Comparison of ENCODE assay signal across 38 mouse cellular contexts in the genomic region with DNA sequence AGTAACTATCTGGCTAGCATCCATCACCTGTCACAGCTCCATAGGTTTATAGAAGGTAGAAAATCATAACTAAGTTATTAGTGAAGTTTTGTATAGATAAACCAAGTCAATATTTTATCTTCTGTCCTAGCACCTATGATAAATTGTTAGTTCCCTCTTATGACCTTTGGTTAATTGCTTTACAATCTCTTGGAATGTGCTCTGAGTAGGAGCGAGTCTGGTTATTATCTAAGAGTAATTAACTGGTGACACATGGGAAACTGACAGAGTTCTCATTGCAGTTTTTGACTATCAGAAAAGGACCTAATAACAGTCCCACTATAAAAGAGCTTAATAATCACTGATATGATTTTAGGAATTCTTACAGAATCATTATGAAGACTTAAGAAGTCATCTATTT. TPM values are rescaled to one million over a fixed set of nuclear protein-coding genes. Genes with fewer than 3 reads are reported as not detected.
"Had no signal": no experiment of that assay in that cellular context is flagged by ENCODE, and none has a peak within 500 bp of the region (broad histone marks: within the 10 kb centered on the region; RNA-seq: fewer than 3 reads in every experiment).

No protein-coding gene starts in this region.

- H3K4me3 ChIP-seq: limb, embryonic 10.5 days; limb, embryonic 12.5 days; limb, embryonic 13.5 days; limb, embryonic 15.5 days; liver, embryonic 12.5 days; liver, embryonic 13.5 days; liver, embryonic 15.5 days; lung, embryonic 15.5 days; megakaryocyte, embryonic 14.5 days; midbrain, embryonic 10.5 days; midbrain, embryonic 12.5 days; midbrain, embryonic 13.5 days; midbrain, embryonic 15.5 days; myocyte; neural tube, embryonic 12.5 days had no signal

- H3K9ac ChIP-seq: limb, embryonic 12.5 days; limb, embryonic 13.5 days; limb, embryonic 15.5 days; liver, embryonic 12.5 days; liver, embryonic 13.5 days; liver, embryonic 14.5 days; liver, embryonic 15.5 days; liver, postnatal 0 days; lung, embryonic 14.5 days; lung, embryonic 15.5 days; midbrain, embryonic 12.5 days; midbrain, embryonic 13.5 days; midbrain, embryonic 15.5 days; neural tube, embryonic 12.5 days had no signal

- H3K27ac ChIP-seq: limb, embryonic 10.5 days; limb, embryonic 12.5 days; limb, embryonic 13.5 days; limb, embryonic 15.5 days; liver, embryonic 12.5 days; liver, embryonic 13.5 days; liver, embryonic 14.5 days; liver, embryonic 15.5 days; lung, embryonic 15.5 days; macrophage; midbrain, embryonic 10.5 days; midbrain, embryonic 12.5 days; midbrain, embryonic 13.5 days; midbrain, embryonic 15.5 days; neural tube, embryonic 12.5 days had no signal

- H3K36me3 ChIP-seq: limb, embryonic 10.5 days; limb, embryonic 12.5 days; limb, embryonic 13.5 days; limb, embryonic 15.5 days; liver, embryonic 12.5 days; liver, embryonic 13.5 days; liver, embryonic 15.5 days; lung, embryonic 15.5 days; midbrain, embryonic 10.5 days; midbrain, embryonic 12.5 days; midbrain, embryonic 13.5 days; midbrain, embryonic 15.5 days; neural tube, embryonic 12.5 days had no signal

- ATAC-seq: liver, embryonic 12.5 days; liver, postnatal 0 days; lung, postnatal 0 days; midbrain, embryonic 13.5 days; midbrain, embryonic 15.5 days; midbrain, embryonic 16.5 days had no signal

- H3K4me2 ChIP-seq: limb, embryonic 12.5 days; limb, embryonic 13.5 days; limb, embryonic 15.5 days; liver, embryonic 11.5 days; liver, embryonic 12.5 days; liver, embryonic 13.5 days; liver, embryonic 15.5 days; lung, embryonic 14.5 days; lung, embryonic 15.5 days; midbrain, embryonic 11.5 days; midbrain, embryonic 12.5 days; midbrain, embryonic 13.5 days; midbrain, embryonic 15.5 days; neural tube, embryonic 12.5 days had no signal

- H3K9me3 ChIP-seq: limb, embryonic 10.5 days; limb, embryonic 12.5 days; limb, embryonic 13.5 days; limb, embryonic 15.5 days; liver, embryonic 12.5 days; liver, embryonic 13.5 days; liver, embryonic 15.5 days; lung, embryonic 15.5 days; megakaryocyte, embryonic 14.5 days; midbrain, embryonic 10.5 days; midbrain, embryonic 12.5 days; midbrain, embryonic 13.5 days; midbrain, embryonic 15.5 days; neural tube, embryonic 12.5 days had no signal

- H3K27me3 ChIP-seq: limb, embryonic 12.5 days; limb, embryonic 13.5 days; limb, embryonic 15.5 days; liver, embryonic 15.5 days; lung, embryonic 15.5 days; megakaryocyte, embryonic 14.5 days; midbrain, embryonic 12.5 days; midbrain, embryonic 13.5 days; midbrain, embryonic 15.5 days; neural tube, embryonic 12.5 days had no signal

- H3K4me1 ChIP-seq: limb, embryonic 10.5 days; limb, embryonic 12.5 days; limb, embryonic 13.5 days; limb, embryonic 15.5 days; liver, embryonic 15.5 days; lung, embryonic 15.5 days; megakaryocyte, embryonic 14.5 days; midbrain, embryonic 10.5 days; midbrain, embryonic 12.5 days; midbrain, embryonic 13.5 days; midbrain, embryonic 15.5 days; neural tube, embryonic 12.5 days had no signal

- DNase-seq: left cerebral cortex, postnatal 4 days; liver; liver, embryonic 13.5 days; liver, postnatal 0 days; lung, adult 18-20 months; lung, adult 2 months; lung, embryonic 14.5 days; lung, postnatal 10 days; lung, postnatal 14 days; lung, postnatal 36 days; lung, postnatal 4 days had no signal

RNA-seq across cellular contexts. Expression of gene Sfrp4, which starts 20.6 kb away (rescaled TPM):
- polyA plus RNA-seq: macrophage had no signal

RNA-seq across cellular contexts. Expression of gene Nme8, which starts 54.1 kb away (rescaled TPM):
- polyA plus RNA-seq: limb, embryonic 10.5 days; limb, embryonic 11.5 days; limb, embryonic 12.5 days; limb, embryonic 13.5 days; limb, embryonic 14.5 days; limb, embryonic 15.5 days; liver, adult 2 months; liver, embryonic 11.5 days; liver, embryonic 12.5 days; liver, embryonic 13.5 days; liver, embryonic 14.5 days; liver, embryonic 15.5 days; liver, embryonic 16.5 days; liver, postnatal 0 days; lung, adult 2 months; lung, embryonic 14.5 days; lung, embryonic 15.5 days; lung, embryonic 16.5 days; macrophage; midbrain, embryonic 10.5 days; midbrain, embryonic 11.5 days; midbrain, embryonic 12.5 days; midbrain, embryonic 13.5 days; midbrain, embryonic 14.5 days; myocyte; neural tube, embryonic 11.5 days; neural tube, embryonic 12.5 days had no signal
